Mouse (Mus musculus): Measurements from ENCODE around the gene Wnk3. TPM values are rescaled to one million over a fixed set of nuclear protein-coding genes. Genes with fewer than 3 reads are reported as not detected.
A peak's percentile ranks its signal among the peaks of the same experiment; 100 is the strongest.
"Not testable (repeated sequence)": the region's sequence is repeated elsewhere in the genome, so short reads cannot be mapped to it uniquely, and the experiment has no call there.

The Wnk3 gene
- 12.6 and 13.1 TPM in 2 replicates for polyA plus RNA-seq (2015; fragmentation: Nextera tagmentation; extraction: Ambion mirVana)

DNA sequence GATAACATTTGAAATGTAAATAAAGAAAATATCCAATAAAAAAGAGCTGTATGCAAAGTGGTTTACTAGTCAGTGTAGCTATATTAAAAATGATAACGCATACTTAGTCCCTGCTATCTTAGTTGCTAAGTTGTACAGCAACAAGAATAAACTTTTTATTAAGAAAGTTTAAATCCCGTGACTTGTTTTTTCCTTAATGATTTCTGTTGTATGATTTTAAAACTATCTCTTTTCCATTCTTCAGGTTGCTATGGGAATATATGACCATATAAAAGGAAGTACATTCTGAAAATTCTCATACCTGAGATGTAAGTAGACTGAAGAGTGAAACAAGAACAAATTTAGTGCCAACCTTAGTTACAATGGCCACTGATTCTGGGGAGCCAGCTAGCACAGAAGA, at the start of gene Wnk3:
Gene Wnk3 (plus strand): TSS at position 301 of the 400 bp plus-strand sequence.
- ATAC-seq: no peak
- no peak within 1 kb of the TSS for H3K4me2 ChIP-seq
- no peaks in the 10 kb centered on the region for H3K4me1 ChIP-seq
- no peaks in the 10 kb centered on the region for H3K36me3 ChIP-seq (ENCODE audit: poor library complexity, severe bottlenecking)
- no peak within 1 kb of the TSS for H3K27ac ChIP-seq
- no peaks in the 10 kb centered on the region for H3K9me3 ChIP-seq (replicated peaks)
- H3K27me3 ChIP-seq: no peaks in the 10 kb centered on the region
- H3K4me3 ChIP-seq: no peak within 1 kb of the TSS
- H3K9ac ChIP-seq: no peak within 1 kb of the TSS
- 94% methylated on average over 2 of the region's 2 CpGs for WGBS

GRCm38 (mm10) chrX:151158414-151158813, 39.5 kb upstream of the Wnk3 start:
- 84% methylated on average over 6 of the region's 6 CpGs for WGBS
- no peak overlapping the region for H3K4me3 ChIP-seq
- no peak for ATAC-seq

GRCm38 (mm10) chrX:151168438-151169131, 29.3 kb upstream of the Wnk3 start:
- Histone ChIP-seq H3K27me3 (no peaks in the 10 kb centered on the region), H3K4me3 (peak overlapping the region; percentile 46), H3K4me2 (peak overlapping the region; percentile 56), H3K9me3 (replicated peaks) (no peaks in the 10 kb centered on the region), H3K36me3 (ENCODE audit: poor library complexity, severe bottlenecking) (no peaks in the 10 kb centered on the region), H3K4me1 (0 out of 2 replicates have a peak, but pooled peaks cover 4% of the 10 kb centered on the region), H3K9ac (peak overlapping the region; percentile 65), H3K27ac (peak overlapping the region; percentile 92)
- WGBS: 11% methylated on average over 23 of the region's 25 CpGs
- ATAC-seq: peak; percentile 83

More at GRCm38 (mm10) chrX:151158414-151158813, 39.5 kb upstream of the Wnk3 start:
- Histone ChIP-seq H3K27me3 (no peaks in the 10 kb centered on the region), H3K4me2 (no peak overlapping the region), H3K4me1 (no peaks in the 10 kb centered on the region), H3K9me3 (replicated peaks) (no peaks in the 10 kb centered on the region), H3K9ac (no peak overlapping the region), H3K36me3 (ENCODE audit: poor library complexity, severe bottlenecking) (no peaks in the 10 kb centered on the region), H3K27ac (no peak overlapping the region)

GRCm38 (mm10) chrX:151169261-151169961, 28.5 kb upstream of the Wnk3 start:
- Histone ChIP-seq H3K27me3 (no peaks in the 10 kb centered on the region), H3K4me1 (0 out of 2 replicates have a peak, but pooled peaks cover 4% of the 10 kb centered on the region), H3K4me3 (peak overlapping the region; percentile 46), H3K27ac (peak overlapping the region; percentile 92), H3K4me2 (peak overlapping the region; percentile 56), H3K9ac (peak overlapping the region; percentile 65), H3K36me3 (ENCODE audit: poor library complexity, severe bottlenecking) (no peaks in the 10 kb centered on the region), H3K9me3 (replicated peaks) (no peaks in the 10 kb centered on the region)
- peak; percentile 92 for ATAC-seq
- WGBS: 20% methylated on average over 16 of the region's 58 CpGs

DNA sequence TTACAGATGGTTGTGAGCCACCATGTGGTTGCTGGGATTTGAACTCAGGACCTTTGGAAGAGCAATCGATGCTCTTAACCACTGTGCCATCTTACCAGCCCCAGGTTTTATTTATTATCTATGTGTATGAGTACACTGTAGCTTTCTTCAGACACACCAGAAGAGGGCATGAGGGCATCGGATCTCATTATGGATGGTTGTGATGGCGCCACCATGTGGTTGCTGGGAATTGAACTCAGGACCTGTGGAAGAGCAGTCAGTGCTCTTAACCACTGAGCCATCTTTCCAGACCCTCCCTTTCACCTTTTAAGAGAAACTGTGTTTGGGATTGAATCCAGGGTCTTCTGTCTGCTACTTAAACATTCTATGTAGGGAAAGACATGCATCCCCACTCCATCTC, 24.7 kb upstream of the Wnk3 start:
- H3K36me3 ChIP-seq (ENCODE audit: poor library complexity, severe bottlenecking); H3K9ac ChIP-seq; H3K27me3 ChIP-seq; ATAC-seq; H3K9me3 ChIP-seq (replicated peaks); H3K4me1 ChIP-seq; H3K4me3 ChIP-seq; H3K27ac ChIP-seq; H3K4me2 ChIP-seq: not testable (repeated sequence)
- WGBS: 67% methylated on average over 3 of the region's 3 CpGs

DNA sequence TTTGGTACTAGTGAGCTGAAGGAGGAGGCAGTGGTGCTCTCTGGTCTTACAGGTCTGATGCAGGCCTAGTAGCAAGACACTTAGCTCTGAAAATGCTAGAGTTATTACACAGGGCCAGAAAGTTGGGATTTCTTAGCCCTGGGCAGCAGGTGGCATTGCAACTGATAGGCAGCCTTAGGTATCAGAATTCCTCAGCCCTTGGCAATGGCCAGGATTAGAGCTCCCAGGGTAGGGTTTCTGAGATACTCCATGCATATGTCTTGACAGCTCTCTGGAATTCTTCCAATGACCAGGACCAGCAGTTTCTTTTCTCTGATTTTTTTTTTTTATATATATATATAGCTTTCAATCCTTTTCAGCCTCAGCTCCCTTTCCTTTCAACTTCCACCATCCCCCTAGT, 100.5 kb downstream of the Wnk3 start:
- Histone ChIP-seq H3K9me3 (replicated peaks) (no peaks in the 10 kb centered on the region), H3K4me1 (no peaks in the 10 kb centered on the region), H3K4me2 (no peak overlapping the region), H3K9ac (no peak overlapping the region), H3K36me3 (ENCODE audit: poor library complexity, severe bottlenecking) (no peaks in the 10 kb centered on the region), H3K27ac (no peak overlapping the region), H3K4me3 (no peak overlapping the region), H3K27me3 (no peaks in the 10 kb centered on the region)
- ATAC-seq: no peak

GRCm38 (mm10) chrX:151313732-151314131, 115.9 kb downstream of the Wnk3 start:
- H3K4me1 ChIP-seq: no peaks in the 10 kb centered on the region
- H3K36me3 ChIP-seq (ENCODE audit: poor library complexity, severe bottlenecking): no peaks in the 10 kb centered on the region
- no peak overlapping the region for H3K27ac ChIP-seq
- ATAC-seq: no peak
- H3K9me3 ChIP-seq (replicated peaks): no peaks in the 10 kb centered on the region
- H3K27me3 ChIP-seq: no peaks in the 10 kb centered on the region
- no peak overlapping the region for H3K9ac ChIP-seq
- no peak overlapping the region for H3K4me2 ChIP-seq
- 83% methylated on average over 4 of the region's 4 CpGs for WGBS
- no peak overlapping the region for H3K4me3 ChIP-seq

DNA sequence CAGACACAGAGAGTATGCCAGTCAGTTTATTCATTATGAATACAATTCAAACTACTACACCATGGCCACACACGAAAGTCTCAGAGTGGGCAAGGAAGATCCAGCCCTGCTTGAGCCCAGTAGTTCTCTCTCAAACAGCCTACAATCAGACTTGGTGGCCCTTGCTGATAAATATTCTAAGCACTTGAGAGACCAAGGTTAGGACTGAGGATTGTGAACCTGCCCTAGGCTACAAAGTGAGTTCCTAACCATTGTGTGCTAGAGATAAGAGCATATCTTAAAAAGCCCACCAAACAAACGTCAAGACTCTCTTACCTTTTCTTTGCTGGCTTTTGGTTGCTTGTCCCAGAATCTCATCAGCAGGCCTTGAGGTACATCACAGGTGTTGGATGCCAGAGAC, 135.7 kb downstream of the Wnk3 start:
- 88% methylated on average over 2 of the region's 2 CpGs for WGBS
- Histone ChIP-seq H3K27me3 (0 out of 2 replicates have a peak, but pooled peaks cover 4% of the 10 kb centered on the region), H3K9me3 (replicated peaks) (no peaks in the 10 kb centered on the region), H3K9ac (no peak overlapping the region), H3K4me1 (no peaks in the 10 kb centered on the region), H3K4me3 (no peak overlapping the region), H3K4me2 (no peak overlapping the region), H3K27ac (no peak overlapping the region), H3K36me3 (ENCODE audit: poor library complexity, severe bottlenecking) (no peaks in the 10 kb centered on the region)
- no peak for ATAC-seq

- whole genome bisulfite sequencing: 75% methylated on average over 4 of the region's 4 CpGs
- no peak overlapping the region for H3K27ac ChIP-seq
- ATAC-seq: no peak
- no peak overlapping the region for H3K4me3 ChIP-seq
- no peaks in the 10 kb centered on the region for H3K4me1 ChIP-seq
- H3K36me3 ChIP-seq (ENCODE audit: poor library complexity, severe bottlenecking): no peaks in the 10 kb centered on the region
- H3K27me3 ChIP-seq: 0 out of 2 replicates have a peak, but pooled peaks cover 5% of the 10 kb centered on the region
- H3K9ac ChIP-seq: no peak overlapping the region
- H3K4me2 ChIP-seq: no peak overlapping the region
- no peaks in the 10 kb centered on the region for H3K9me3 ChIP-seq (replicated peaks)
Observed at GRCm38 (mm10) chrX:151337804-151338203, 139.9 kb downstream of the Wnk3 start.

DNA sequence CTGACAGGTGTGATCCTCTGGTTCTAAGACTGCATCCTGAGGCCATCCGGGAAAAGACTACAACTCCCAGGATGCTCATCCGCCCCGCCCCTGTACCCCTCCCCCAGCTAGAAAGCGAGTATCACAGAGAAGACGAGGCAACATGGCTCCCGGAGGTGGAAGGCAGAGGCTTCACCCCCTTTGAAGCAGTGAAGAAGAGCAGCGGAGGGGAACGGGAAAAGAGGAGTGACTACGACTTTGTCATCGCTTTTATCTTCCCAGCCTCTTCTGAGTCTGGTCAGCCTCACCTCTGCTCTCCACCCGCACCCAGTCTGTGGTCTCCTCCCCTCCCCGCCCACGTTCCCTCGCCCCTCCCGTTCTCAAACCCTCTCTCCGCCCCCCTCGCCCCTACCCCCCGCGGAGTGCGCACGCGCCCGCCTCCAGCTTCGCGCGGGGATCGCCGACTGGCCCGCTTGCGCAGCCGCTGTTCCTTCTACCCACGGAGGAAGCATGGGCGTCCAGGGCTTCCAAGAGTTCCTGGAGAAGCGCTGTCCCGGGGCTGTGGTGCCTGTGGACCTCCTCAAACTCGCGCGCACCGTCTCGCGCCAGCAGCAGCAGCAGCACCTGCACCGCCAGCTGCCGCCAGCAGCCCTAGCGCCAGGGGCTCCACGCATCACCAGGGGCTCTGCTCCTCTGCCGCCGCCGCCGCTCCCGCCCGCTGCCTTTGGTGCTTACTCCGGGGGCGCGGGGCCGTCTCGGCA, 146.1 kb downstream of the Wnk3 start, which contains the start of gene Fam120c:
Gene Fam120c (plus strand): TSS at position 415 of the 740 bp plus-strand sequence.
- peaks cover 17% of the 10 kb centered on the region for H3K4me1 ChIP-seq
- H3K9me3 ChIP-seq (replicated peaks): no peaks in the 10 kb centered on the region
- peak within 1 kb of the TSS; percentile 63 for H3K4me3 ChIP-seq
- WGBS: 25% methylated on average over 7 of the region's 56 CpGs
- peak within 1 kb of the TSS; percentile 68 for H3K4me2 ChIP-seq
- peak within 1 kb of the TSS; percentile 72 for H3K9ac ChIP-seq
- no peaks in the 10 kb centered on the region for H3K36me3 ChIP-seq (ENCODE audit: poor library complexity, severe bottlenecking)
- peak; percentile 94 for ATAC-seq
- H3K27ac ChIP-seq: peak within 1 kb of the TSS; percentile 78
- no peaks in the 10 kb centered on the region for H3K27me3 ChIP-seq

DNA sequence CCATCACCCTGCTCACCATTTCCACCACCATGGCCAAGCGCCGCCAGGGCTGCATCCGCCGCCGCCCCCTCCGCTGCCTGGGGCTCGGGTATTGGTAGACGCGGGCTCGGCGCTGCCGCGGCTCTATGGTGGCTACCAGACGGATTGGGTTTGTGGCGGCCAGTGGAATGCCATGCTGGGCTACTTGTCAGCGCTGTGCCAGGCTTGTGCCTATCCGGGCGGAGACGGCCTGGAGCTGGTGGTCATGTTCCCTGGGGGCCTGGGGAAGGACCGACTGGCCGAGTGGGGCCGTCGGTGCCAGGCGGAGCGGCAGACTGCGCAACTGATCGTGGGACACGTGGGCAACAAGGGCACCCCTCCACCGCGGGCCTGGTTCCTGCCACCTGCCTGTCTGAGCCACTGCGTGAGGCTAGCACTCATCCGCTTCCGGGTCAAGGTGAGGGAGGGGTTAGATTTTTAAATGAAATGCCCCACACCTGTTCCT, 146.7 kb downstream of the Wnk3 start:
- Histone ChIP-seq H3K27ac (peak overlapping the region; percentile 78), H3K36me3 (ENCODE audit: poor library complexity, severe bottlenecking) (no peaks in the 10 kb centered on the region), H3K9ac (peak overlapping the region; percentile 72), H3K4me1 (peaks cover 17% of the 10 kb centered on the region), H3K4me2 (peak overlapping the region; percentile 68), H3K9me3 (replicated peaks) (no peaks in the 10 kb centered on the region), H3K27me3 (no peaks in the 10 kb centered on the region), H3K4me3 (peak overlapping the region; percentile 63)
- ATAC-seq: peak; percentile 64
- WGBS: 14% methylated on average over 29 of the region's 33 CpGs
